In the genomic region with DNA sequence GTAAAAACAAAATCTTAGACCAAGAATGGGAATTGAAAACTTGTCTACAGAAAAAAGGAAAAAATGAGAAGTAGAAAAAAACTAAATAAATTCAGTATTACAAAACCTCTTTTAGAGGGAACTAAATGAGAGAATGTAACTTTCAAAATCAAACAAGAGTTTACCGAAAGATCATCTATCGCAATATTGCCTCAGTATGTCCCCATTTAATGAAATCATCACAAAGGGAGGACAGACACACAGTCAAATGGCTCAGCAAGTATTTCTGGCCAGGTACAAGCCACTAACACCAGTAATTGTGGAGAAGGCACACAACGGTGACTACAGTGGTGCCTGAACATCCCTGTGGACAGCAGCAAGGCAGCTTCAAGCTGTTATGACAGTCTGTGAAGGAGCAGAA, we compare ENCODE assay signal across 21 mouse cellular contexts.
"Had no signal": no experiment of that assay in that cellular context is flagged by ENCODE, and none has a peak within 500 bp of the region (broad histone marks: within the 10 kb centered on the region; RNA-seq: fewer than 3 reads in every experiment).

No protein-coding gene starts in this region.

- H3K4me2 ChIP-seq: liver, embryonic 11.5 days; lung, embryonic 15.5 days; midbrain, embryonic 11.5 days; neural tube, embryonic 13.5 days; stomach, embryonic 15.5 days had no signal

- H3K4me1 ChIP-seq: lung, embryonic 15.5 days; neural tube, embryonic 13.5 days; stomach, embryonic 15.5 days had no signal

- H3K27ac ChIP-seq: kidney, postnatal 0 days; layer of hippocampus, adult 2 months; liver, embryonic 14.5 days; lung, embryonic 15.5 days; neural tube, embryonic 13.5 days; stomach, embryonic 15.5 days had no signal

- H3K4me3 ChIP-seq: layer of hippocampus, adult 2 months; lung, embryonic 15.5 days; myocyte; neural tube, embryonic 13.5 days; stomach, embryonic 15.5 days had no signal

- H3K9ac ChIP-seq: liver, embryonic 14.5 days; lung, embryonic 15.5 days; neural tube, embryonic 13.5 days; stomach, embryonic 15.5 days had no signal

- ATAC-seq: intestine, postnatal 0 days had no signal

- H3K27me3 ChIP-seq: lung, embryonic 15.5 days; neural tube, embryonic 13.5 days; stomach, embryonic 15.5 days had no signal

- DNase-seq: kidney, adult 9 months; kidney, postnatal 25 days; layer of hippocampus, adult 9-11 months; lung, adult 18-20 months; lung, postnatal 10 days; lung, postnatal 4 days; midbrain, embryonic 14.5 days; retina, postnatal 1 day; right cerebral cortex, postnatal 25 days; spleen, adult 18-20 months; thymus, postnatal 36 days had no signal

- H3K36me3 ChIP-seq: lung, embryonic 15.5 days; neural tube, embryonic 13.5 days; stomach, embryonic 15.5 days had no signal

- H3K9me3 ChIP-seq: lung, embryonic 15.5 days; neural tube, embryonic 13.5 days; stomach, embryonic 15.5 days had no signal
